Mouse (Mus musculus) hindbrain, embryonic 13.5 days (tissue): ENCODE data around the gene Zbtb46. TPM values are rescaled to one million over a fixed set of nuclear protein-coding genes. Genes with fewer than 3 reads are reported as not detected.

Experiments used
- ATAC-seq: fragments of 200-750 bp; cut with Nextera tagmentation; 2 replicates; pipeline ENCODE4 v1.8.0; 2017; ENCODE audit warnings: moderate TSS enrichment; ENCODE audit not compliant: low FRiP score
- H3K27ac ChIP-seq: fragments of 300-500 bp; sonication (generic); 2 replicates; pipeline ENCODE4 v1.5.1; 2015; ENCODE audit warnings: inconsistent platforms, mild to moderate bottlenecking, moderate library complexity
- H3K27me3 ChIP-seq: fragments of 300-500 bp; sonication (generic); 2 replicates; pipeline ENCODE4 v1.6.1; 2015; ENCODE audit warnings: mild to moderate bottlenecking, inconsistent platforms
- H3K36me3 ChIP-seq: fragments of 300-500 bp; sonication (generic); 2 replicates; pipeline ENCODE4 v1.6.1; 2015; ENCODE audit warnings: mild to moderate bottlenecking, inconsistent platforms
- H3K4me1 ChIP-seq: fragments of 300-500 bp; sonication (generic); replicated peaks from 2 replicates; pipeline ENCODE4 v1.6.1; 2015; ENCODE audit warnings: inconsistent platforms
- H3K4me2 ChIP-seq: fragments of 300-500 bp; sonication (generic); 2 replicates; pipeline ENCODE4 v1.6.1; 2015; ENCODE audit warnings: inconsistent platforms, mild to moderate bottlenecking, moderate library complexity
- H3K4me3 ChIP-seq: fragments of 300-500 bp; sonication (generic); 2 replicates; pipeline ENCODE4 v1.5.1; 2015; ENCODE audit warnings: mild to moderate bottlenecking, inconsistent platforms
- H3K9ac ChIP-seq: fragments of 300-500 bp; sonication (generic); 2 replicates; pipeline ENCODE4 v1.6.1; 2015; ENCODE audit warnings: mild to moderate bottlenecking, inconsistent platforms
- H3K9me3 ChIP-seq: fragments of 300-500 bp; sonication (generic); 2 replicates; pipeline ENCODE4 v1.6.1; 2016; ENCODE audit warnings: inconsistent platforms
- WGBS: fragments of 180-500 bp; shearing (Covaris S2); methylation state at CpG from one replicate; pipeline ENCODE4 v1.1.7; 2015; 5-methylcytosine and 5-hydroxymethylcytosine counted together
- polyA plus RNA-seq: library from polyadenylated mRNA; unstranded; fragments of >200 nt; fragmentation: Nextera tagmentation; extraction: Ambion mirVana; gene quantifications from 2 replicates; pipeline ENCODE4 v1.2.1, GENCODE M21; 2015

Zbtb46 gene
- polyA plus RNA-seq, 1 experiment from 2014 or later: 22.4 TPM

- Histone ChIP-seq H3K9me3 (no peaks in the 10 kb centered on the region), H3K27me3 (no peaks in the 10 kb centered on the region), H3K4me3 (no peak overlapping the region), H3K9ac (peak overlapping the region; percentile 24; the same call in 1 of the 2 replicates), H3K27ac (peak overlapping the region; percentile 70), H3K4me2 (no peak overlapping the region), H3K36me3 (no peaks in the 10 kb centered on the region), H3K4me1 (peaks cover 18% of the 10 kb centered on the region; the same call in 1 of the 2 replicates)
- ATAC-seq: no peak
- 40% methylated on average over 5 of the region's 5 CpGs for WGBS
Measured at GRCm38 (mm10) chr2:181487338-181488277, 28.4 kb upstream of the Zbtb46 start.

DNA sequence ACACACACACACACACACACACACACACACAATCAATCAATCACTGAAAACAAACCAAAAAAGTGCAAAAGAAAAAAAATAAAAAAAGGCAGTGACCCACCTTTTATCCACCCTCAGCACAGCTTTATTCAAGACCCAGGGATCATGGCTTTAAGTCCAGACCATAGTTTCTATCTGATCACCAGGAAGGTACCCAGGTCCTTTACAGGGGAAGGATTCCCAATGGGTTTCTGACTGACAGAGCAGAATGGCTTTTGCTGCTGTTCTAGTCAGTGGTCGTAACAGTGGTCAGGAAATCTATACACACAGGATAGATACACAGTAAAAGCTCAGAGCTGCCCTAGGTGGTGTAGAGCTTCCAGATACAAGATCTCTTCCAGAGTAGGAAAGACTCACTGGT, 26.5 kb upstream of the Zbtb46 start:
- Histone ChIP-seq H3K4me3 (no peak overlapping the region), H3K4me2 (no peak overlapping the region), H3K4me1 (peaks cover 18% of the 10 kb centered on the region; the same call in 1 of the 2 replicates), H3K9me3 (no peaks in the 10 kb centered on the region), H3K27me3 (no peaks in the 10 kb centered on the region), H3K36me3 (no peaks in the 10 kb centered on the region), H3K9ac (no peak overlapping the region), H3K27ac (no peak overlapping the region)
- no peak for ATAC-seq
- 26% methylated on average over 1 of the region's 1 CpGs for WGBS

GRCm38 (mm10) chr2:181484456-181485233, 25.4 kb upstream of the Zbtb46 start:
- H3K27ac ChIP-seq: no peak overlapping the region
- ATAC-seq: no peak
- peaks cover 18% of the 10 kb centered on the region; the same call in 1 of the 2 replicates for H3K4me1 ChIP-seq
- H3K4me3 ChIP-seq: no peak overlapping the region
- no peak overlapping the region for H3K9ac ChIP-seq
- no peaks in the 10 kb centered on the region for H3K36me3 ChIP-seq
- no peaks in the 10 kb centered on the region for H3K27me3 ChIP-seq
- WGBS: 79% methylated on average over 6 of the region's 6 CpGs
- no peak overlapping the region for H3K4me2 ChIP-seq
- no peaks in the 10 kb centered on the region for H3K9me3 ChIP-seq

GRCm38 (mm10) chr2:181483562-181484318, 24.5 kb upstream of the Zbtb46 start:
- Histone ChIP-seq H3K36me3 (no peaks in the 10 kb centered on the region), H3K9me3 (no peaks in the 10 kb centered on the region), H3K4me2 (no peak overlapping the region), H3K4me1 (peaks cover 18% of the 10 kb centered on the region; the same call in 1 of the 2 replicates), H3K9ac (no peak overlapping the region), H3K27me3 (no peaks in the 10 kb centered on the region), H3K27ac (no peak overlapping the region), H3K4me3 (no peak overlapping the region)
- WGBS: 37% methylated on average over 7 of the region's 7 CpGs
- ATAC-seq: no peak

- no peak overlapping the region for H3K27ac ChIP-seq
- H3K9me3 ChIP-seq: no peaks in the 10 kb centered on the region
- no peak overlapping the region for H3K9ac ChIP-seq
- no peaks in the 10 kb centered on the region for H3K27me3 ChIP-seq
- no peaks in the 10 kb centered on the region for H3K36me3 ChIP-seq
- ATAC-seq: no peak
- peaks cover 17% of the 10 kb centered on the region; the same call in 1 of the 2 replicates for H3K4me1 ChIP-seq
- 57% methylated on average over 2 of the region's 2 CpGs for WGBS
- no peak overlapping the region for H3K4me2 ChIP-seq
- H3K4me3 ChIP-seq: no peak overlapping the region
Measured at GRCm38 (mm10) chr2:181483120-181483519, 23.9 kb upstream of the Zbtb46 start.

GRCm38 (mm10) chr2:181472256-181472827, 13.1 kb upstream of the Zbtb46 start:
- Histone ChIP-seq H3K4me1 (no peaks in the 10 kb centered on the region), H3K9ac (no peak overlapping the region), H3K27me3 (no peaks in the 10 kb centered on the region), H3K4me3 (no peak overlapping the region), H3K9me3 (no peaks in the 10 kb centered on the region), H3K27ac (no peak overlapping the region), H3K4me2 (no peak overlapping the region), H3K36me3 (no peaks in the 10 kb centered on the region)
- ATAC-seq: no peak
- WGBS: 81% methylated on average over 1 of the region's 1 CpGs

DNA sequence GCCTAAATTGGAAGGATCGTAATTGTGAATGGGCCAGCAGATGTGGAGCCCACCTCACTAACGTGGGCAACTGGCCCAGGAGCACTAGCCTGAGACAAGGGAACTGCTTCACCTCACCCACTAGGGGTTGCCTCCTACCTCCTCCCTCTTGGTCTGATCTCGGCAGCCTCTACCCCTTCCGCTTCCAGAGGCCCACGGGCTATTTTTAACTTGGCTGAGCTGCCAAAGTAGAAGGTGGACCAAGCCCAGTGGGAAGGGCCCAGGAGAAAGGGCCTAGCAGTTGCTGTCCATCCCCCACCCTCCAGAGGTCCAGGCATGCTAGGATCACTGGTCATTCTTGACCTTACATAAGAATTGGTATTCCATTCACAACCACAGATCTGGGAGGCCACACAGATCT, 12.0 kb upstream of the Zbtb46 start:
- no peaks in the 10 kb centered on the region for H3K27me3 ChIP-seq
- H3K4me2 ChIP-seq: no peak overlapping the region
- no peaks in the 10 kb centered on the region for H3K36me3 ChIP-seq
- no peak overlapping the region for H3K9ac ChIP-seq
- H3K9me3 ChIP-seq: no peaks in the 10 kb centered on the region
- 63% methylated on average over 5 of the region's 5 CpGs for WGBS
- no peak overlapping the region for H3K4me3 ChIP-seq
- ATAC-seq: no peak
- H3K4me1 ChIP-seq: no peaks in the 10 kb centered on the region
- H3K27ac ChIP-seq: no peak overlapping the region

DNA sequence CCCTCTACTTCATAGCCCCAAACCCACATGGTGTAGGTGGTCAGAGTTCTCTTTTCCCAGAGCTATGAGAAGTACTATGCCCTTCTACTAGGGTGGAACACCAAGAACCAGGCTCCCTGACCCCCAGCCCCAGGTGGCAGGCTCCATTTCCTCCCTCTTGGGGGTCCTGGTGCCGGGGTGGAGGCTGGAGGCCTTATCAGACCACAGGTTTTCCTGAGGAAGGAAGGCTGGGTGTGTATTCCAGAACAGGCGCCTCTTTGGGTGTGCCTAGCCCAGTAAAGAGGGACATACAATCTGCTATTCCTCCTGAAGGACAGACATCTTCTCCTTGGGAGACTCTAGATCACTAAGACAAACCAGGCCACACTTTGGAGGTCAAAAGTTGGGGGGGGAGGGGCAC, 11.1 kb upstream of the Zbtb46 start:
- 86% methylated on average over 2 of the region's 2 CpGs for WGBS
- Histone ChIP-seq H3K4me3 (no peak overlapping the region), H3K9ac (no peak overlapping the region), H3K27me3 (no peaks in the 10 kb centered on the region), H3K9me3 (no peaks in the 10 kb centered on the region), H3K4me2 (no peak overlapping the region), H3K36me3 (no peaks in the 10 kb centered on the region), H3K4me1 (no peaks in the 10 kb centered on the region), H3K27ac (no peak overlapping the region)
- ATAC-seq: no peak

GRCm38 (mm10) chr2:181465423-181465822, 6.2 kb upstream of the Zbtb46 start:
- H3K27me3 ChIP-seq: peaks cover 20% of the 10 kb centered on the region
- H3K4me3 ChIP-seq: no peak overlapping the region
- no peak overlapping the region for H3K4me2 ChIP-seq
- no peak overlapping the region for H3K27ac ChIP-seq
- no peak overlapping the region for H3K9ac ChIP-seq
- ATAC-seq: no peak
- peaks cover 11% of the 10 kb centered on the region; the same call in 1 of the 2 replicates for H3K4me1 ChIP-seq
- 72% methylated on average over 3 of the region's 3 CpGs for WGBS
- H3K9me3 ChIP-seq: no peaks in the 10 kb centered on the region
- no peaks in the 10 kb centered on the region for H3K36me3 ChIP-seq

DNA sequence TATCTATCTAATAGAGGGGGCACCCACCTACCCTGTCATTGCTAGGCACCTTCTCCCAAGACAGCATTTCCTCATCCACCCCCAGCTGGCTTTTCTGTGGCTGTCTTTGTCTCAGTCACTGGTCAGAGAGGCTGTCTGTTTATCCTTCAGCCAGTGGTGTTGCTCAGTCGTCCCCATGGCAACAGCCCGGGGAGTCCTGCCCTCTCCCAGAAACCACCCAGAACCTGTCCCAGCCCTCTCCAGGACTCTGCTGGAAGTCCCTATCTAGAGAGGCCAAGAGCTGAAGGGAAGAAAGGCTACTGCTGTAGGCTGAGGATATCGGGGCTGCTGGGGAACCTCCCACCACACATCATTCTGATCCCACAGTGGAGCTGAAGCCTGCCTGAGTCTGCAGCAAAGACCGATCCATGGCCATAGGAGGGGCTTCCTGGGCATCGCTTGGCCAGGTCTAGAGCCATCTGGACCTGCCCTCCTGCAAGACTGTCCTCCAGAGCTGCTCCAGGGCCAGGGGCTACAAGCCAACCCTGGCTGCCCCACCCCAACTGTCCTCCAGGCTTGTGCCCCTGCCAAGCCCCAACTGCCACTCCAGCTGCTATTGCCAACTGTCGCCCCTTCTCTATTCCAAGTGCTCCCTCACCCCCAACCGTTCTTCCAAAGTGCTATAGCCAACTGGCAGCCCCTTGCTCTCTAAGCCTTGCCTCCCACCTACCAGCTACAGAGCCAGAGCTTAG, 3.9 kb upstream of the Zbtb46 start:
- Histone ChIP-seq H3K9ac (no peak overlapping the region), H3K4me1 (peaks cover 23% of the 10 kb centered on the region), H3K4me3 (no peak overlapping the region), H3K9me3 (no peaks in the 10 kb centered on the region), H3K27me3 (peaks cover 26% of the 10 kb centered on the region), H3K36me3 (no peaks in the 10 kb centered on the region), H3K27ac (no peak overlapping the region), H3K4me2 (peak overlapping the region; percentile 15; the same call in 1 of the 2 replicates)
- no peak for ATAC-seq
- WGBS: 46% methylated on average over 7 of the region's 7 CpGs

DNA sequence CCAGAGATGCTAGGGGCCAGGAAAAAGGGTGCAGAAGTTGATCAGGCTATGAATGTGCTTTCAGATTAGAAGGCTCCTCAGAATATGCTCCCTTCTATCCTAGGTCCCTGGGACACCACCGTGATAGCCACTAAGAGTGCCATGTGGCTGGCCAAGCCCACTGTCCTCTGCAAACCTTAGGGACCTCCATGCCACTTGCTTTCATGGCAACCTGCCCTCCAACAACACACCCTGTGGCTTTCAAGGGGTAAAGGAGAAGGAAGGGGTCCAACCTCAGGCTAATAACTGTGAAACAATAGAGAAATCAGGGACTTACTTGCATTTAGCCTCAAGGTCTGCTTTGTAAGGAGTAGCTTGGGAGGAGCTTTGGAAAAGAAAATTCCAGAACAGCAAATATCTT, 3.4 kb upstream of the Zbtb46 start:
- no peak overlapping the region for H3K4me2 ChIP-seq
- H3K27ac ChIP-seq: no peak overlapping the region
- no peak for ATAC-seq
- H3K27me3 ChIP-seq: peaks cover 26% of the 10 kb centered on the region
- peaks cover 29% of the 10 kb centered on the region for H3K4me1 ChIP-seq
- H3K9ac ChIP-seq: no peak overlapping the region
- H3K36me3 ChIP-seq: no peaks in the 10 kb centered on the region
- H3K9me3 ChIP-seq: no peaks in the 10 kb centered on the region
- no peak overlapping the region for H3K4me3 ChIP-seq
- WGBS: 91% methylated on average over 1 of the region's 1 CpGs
